Mouse (Mus musculus) heart, adult 2 months (tissue): ENCODE data around the gene Slain1.

ENCODE experiments used
- CTCF ChIP-seq: fragments of 200-600 bp; IDR thresholded peaks from 2 replicates; pipeline ENCODE4 v1.8.1; 2022; ENCODE audit warnings: antibody characterized with exemption, mild to moderate bottlenecking, moderate library complexity
- EP300 ChIP-seq: fragments of 200-500 bp; IDR thresholded peaks from 2 replicates; pipeline ENCODE4 v1.6.1; 2011; ENCODE audit warnings: low read depth, low read length, control low read depth; ENCODE audit not compliant: insufficient read depth
- POLR2A ChIP-seq: fragments of 200-500 bp; IDR thresholded peaks from 2 replicates; pipeline ENCODE4 v1.6.1; 2011; ENCODE audit warnings: mild to moderate bottlenecking, low read depth, low read length, control low read depth; ENCODE audit not compliant: insufficient read depth

DNA sequence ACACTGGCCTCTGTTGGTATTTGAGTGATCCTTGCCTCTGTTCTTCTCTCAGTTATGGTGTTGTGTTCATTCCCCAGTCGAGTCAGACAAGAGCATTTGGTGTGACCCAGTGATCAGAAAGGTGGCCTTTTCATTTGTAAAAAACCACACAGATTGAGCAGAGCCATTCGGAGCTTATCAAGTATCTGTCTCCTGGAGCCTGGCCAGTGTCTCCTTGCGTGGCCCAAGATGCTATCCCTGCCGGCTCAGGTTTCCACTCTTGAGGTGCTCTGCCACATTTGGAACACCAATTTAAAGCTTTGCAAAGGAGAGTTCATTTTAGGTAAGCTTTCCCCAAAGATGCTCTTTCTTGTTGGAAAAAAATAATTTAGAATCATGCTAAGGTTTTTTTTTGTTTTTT lies 14.4 kb downstream of the Slain1 start:
- TF ChIP-seq EP300 (no peak), POLR2A (no peak), CTCF (no peak)
